Mouse (Mus musculus) embryonic facial prominence, embryonic 11.5 days (tissue): ENCODE measurements at regions not wholly inside any gene's neighbourhood (a gene's known extent, or its start where the extent isn't known, plus 50 kb on each side); places are given as distances from the start of the nearest gene placed in this dataset.

ENCODE experiments used
- ATAC-seq: fragments of 200-750 bp; cut with Nextera tagmentation; replicated peaks from 2 replicates; pipeline ENCODE4 v1.8.0; 2017; ENCODE audit warnings: low read depth; ENCODE audit not compliant: insufficient number of reproducible peaks, low FRiP score, low TSS enrichment
- DNase-seq: peaks from one replicate; pipeline ENCODE4 v3.0.0-alpha.2; 2015; ENCODE audit warnings: low spot score
- H3K27ac ChIP-seq: fragments of 300-500 bp; sonication (generic); replicated peaks from 2 replicates; pipeline ENCODE4 v1.5.1; 2014; ENCODE audit warnings: mild to moderate bottlenecking, low read depth, low read length, control low read depth
- H3K27me3 ChIP-seq: fragments of 300-500 bp; sonication (generic); 2 replicates; pipeline ENCODE4 v1.6.1; 2014; ENCODE audit warnings: mild to moderate bottlenecking, low read length, moderate library complexity, mixed read lengths; ENCODE audit not compliant: control insufficient read depth, insufficient read depth
- H3K36me3 ChIP-seq: fragments of 300-500 bp; sonication (generic); replicated peaks from 2 replicates; pipeline ENCODE4 v1.6.1; 2014; ENCODE audit warnings: low read depth, mild to moderate bottlenecking, low read length, moderate library complexity, mixed read lengths; ENCODE audit not compliant: control insufficient read depth, insufficient read depth
- H3K4me1 ChIP-seq: fragments of 300-500 bp; sonication (generic); 2 replicates; pipeline ENCODE4 v1.6.1; 2014; ENCODE audit warnings: low read length, mixed read lengths; ENCODE audit not compliant: control insufficient read depth, insufficient read depth
- H3K4me2 ChIP-seq: fragments of 300-500 bp; sonication (generic); 2 replicates; pipeline ENCODE4 v1.6.1; 2014; ENCODE audit warnings: low read depth, mild to moderate bottlenecking, control low read depth, low read length, moderate library complexity
- H3K4me3 ChIP-seq: fragments of 300-500 bp; sonication (generic); 2 replicates; pipeline ENCODE4 v1.5.1; 2014; ENCODE audit warnings: low read depth, low read length, control low read depth
- H3K9ac ChIP-seq: fragments of 300-500 bp; sonication (generic); replicated peaks from 2 replicates; pipeline ENCODE4 v1.6.1; 2014; ENCODE audit warnings: mild to moderate bottlenecking, control low read depth, low read length
- H3K9me3 ChIP-seq: fragments of 300-500 bp; sonication (generic); replicated peaks from 2 replicates; pipeline ENCODE4 v1.6.1; 2016; ENCODE audit warnings: mild to moderate bottlenecking, low read length, inconsistent platforms, mixed read lengths; ENCODE audit not compliant: control insufficient read depth
- WGBS: fragments of 180-500 bp; shearing (Covaris S2); extraction: QIAGEN DNeasy Blood & Tissue Kit; methylation state at CpG from one replicate; pipeline ENCODE4 v1.1.7; 2014; 5-methylcytosine and 5-hydroxymethylcytosine counted together

DNA sequence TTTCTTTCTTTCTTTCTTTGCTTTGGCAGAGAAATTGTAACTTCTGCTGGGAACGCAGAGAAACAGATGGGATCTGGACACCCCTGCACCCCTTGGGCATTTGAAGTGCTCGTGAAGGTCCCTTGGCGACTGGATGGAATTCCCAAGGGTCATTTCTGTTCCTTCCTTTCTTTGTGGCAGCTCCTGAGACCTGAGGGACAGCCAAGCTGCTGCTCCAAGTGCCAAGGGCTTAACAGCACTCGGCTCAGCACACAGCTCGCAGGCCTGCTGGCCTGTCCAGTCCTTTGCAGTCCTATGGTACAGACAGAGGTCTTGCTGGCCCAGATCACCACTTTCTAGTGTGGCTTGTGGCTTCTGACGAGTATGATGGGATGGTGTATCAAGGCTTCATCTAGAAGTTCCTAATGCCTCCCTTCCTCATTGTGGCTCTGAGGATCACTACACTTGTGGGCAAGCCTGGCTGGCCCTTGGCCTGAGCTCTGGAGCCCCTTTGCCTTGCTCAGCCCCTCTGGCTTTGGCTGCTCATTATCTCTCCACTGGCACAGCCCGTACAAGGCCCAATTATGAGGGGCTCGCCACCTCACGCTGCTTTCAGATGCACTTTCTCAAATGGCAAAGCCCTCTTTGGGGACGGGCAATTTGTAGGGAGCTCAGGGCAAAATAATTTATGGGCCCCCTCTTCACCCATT lies 63.7 kb upstream of the Pitx1 start:
- DNase-seq (no peak), ATAC-seq (no peak)
- Histone ChIP-seq H3K4me3 (no peak overlapping the region), H3K9me3 (no peaks in the 10 kb centered on the region), H3K4me2 (no peak overlapping the region), H3K27ac (no peak overlapping the region), H3K36me3 (no peaks in the 10 kb centered on the region), H3K4me1 (no peaks in the 10 kb centered on the region), H3K27me3 (no peaks in the 10 kb centered on the region), H3K9ac (no peak overlapping the region)
- WGBS = 65% methylated on average over 10 of the region's 10 CpGs

DNA sequence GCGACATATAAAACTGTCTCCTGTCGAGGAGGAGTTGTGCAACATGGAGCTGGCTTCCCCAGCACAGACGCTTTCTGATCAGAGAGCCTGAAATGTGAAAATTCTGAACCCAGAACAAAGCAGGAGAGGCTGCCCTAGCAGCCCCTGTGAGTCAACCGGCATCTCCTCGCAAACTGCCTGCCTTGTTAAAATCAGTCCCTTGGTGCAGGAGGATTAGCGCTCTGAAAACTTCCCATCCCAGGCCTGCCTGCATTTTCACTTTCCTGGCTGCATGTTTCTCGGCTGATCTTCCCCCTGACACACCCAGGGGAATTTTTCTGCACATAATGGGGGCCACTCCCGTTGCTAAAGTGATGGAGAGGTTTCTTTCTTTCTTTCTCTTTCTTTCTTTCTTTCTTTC lies 63.0 kb upstream of the Pitx1 start:
- DNase-seq (peak; percentile 27), ATAC-seq (no peak)
- Histone ChIP-seq H3K4me2 (no peak overlapping the region), H3K4me1 (no peaks in the 10 kb centered on the region), H3K9ac (peak overlapping the region; percentile 14; the same call in 1 of the 2 replicates), H3K27ac (no peak overlapping the region; the same call in 1 of the 2 replicates), H3K27me3 (no peaks in the 10 kb centered on the region), H3K9me3 (no peaks in the 10 kb centered on the region), H3K36me3 (no peaks in the 10 kb centered on the region), H3K4me3 (no peak overlapping the region)
- WGBS = 25% methylated on average over 8 of the region's 8 CpGs

DNA sequence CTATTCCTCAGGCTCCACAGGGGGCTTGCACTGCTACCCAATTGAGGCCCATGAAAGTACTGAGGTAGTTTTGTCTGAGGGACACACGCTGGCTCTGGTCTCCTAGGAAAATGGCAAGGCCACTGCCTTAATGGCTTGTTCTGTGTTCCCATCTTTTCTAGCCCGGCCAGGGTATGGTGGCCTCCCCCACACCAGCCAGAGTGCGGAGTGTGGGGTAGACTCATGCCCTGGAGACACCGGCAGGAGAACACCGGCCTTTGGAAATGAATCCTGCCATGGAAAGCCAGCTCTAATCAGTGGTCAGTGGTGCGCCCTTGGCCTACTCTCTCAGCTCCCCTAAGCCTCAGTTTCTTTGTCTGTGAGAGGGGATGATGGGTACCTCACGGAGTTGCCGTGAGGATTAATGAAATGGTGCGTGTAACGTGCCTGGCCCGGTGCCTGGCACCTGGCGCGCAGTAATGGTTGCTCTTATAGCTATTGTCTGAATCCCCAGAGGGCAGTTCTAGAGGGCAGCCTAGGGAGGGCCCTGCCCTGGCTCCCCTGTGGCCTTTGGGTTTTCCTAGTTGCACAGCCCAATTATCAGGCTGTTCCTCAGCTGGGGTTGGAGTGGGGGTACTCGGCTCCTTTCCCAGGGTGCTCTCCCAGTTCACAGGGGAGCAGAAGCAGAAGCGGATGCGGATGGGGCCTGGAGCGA lies 62.4 kb upstream of the Pitx1 start:
- no peak overlapping the region for H3K4me2 ChIP-seq
- ATAC-seq (no peak), DNase-seq (no peak)
- H3K4me1 ChIP-seq = no peaks in the 10 kb centered on the region
- H3K9me3 ChIP-seq = no peaks in the 10 kb centered on the region
- no peak overlapping the region for H3K27ac ChIP-seq
- H3K27me3 ChIP-seq = no peaks in the 10 kb centered on the region
- H3K36me3 ChIP-seq = no peaks in the 10 kb centered on the region
- H3K4me3 ChIP-seq = no peak overlapping the region
- WGBS = 66% methylated on average over 17 of the region's 17 CpGs
- H3K9ac ChIP-seq = peak overlapping the region; percentile 14; the same call in 1 of the 2 replicates

DNA sequence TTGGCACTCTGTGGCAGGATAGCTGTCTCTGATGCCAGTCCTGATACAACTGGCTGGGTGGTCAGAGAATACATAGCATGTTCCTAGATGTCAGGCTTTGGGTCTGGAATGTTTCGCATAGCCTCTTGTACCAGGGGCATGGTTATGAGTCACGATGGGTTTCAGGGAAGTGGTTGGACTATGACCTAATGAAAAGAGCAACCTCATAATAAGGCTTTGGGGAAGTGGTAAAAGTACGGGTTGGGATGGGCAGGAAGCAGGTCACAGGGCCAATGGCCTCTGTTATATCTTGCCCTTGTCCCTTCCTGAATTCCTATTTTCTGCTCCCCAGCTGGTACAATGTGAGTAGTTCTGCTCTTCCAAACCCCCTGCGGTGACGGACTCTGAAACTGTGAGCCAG lies 59.5 kb upstream of the Pitx1 start:
- H3K9me3 ChIP-seq = no peaks in the 10 kb centered on the region
- no peak overlapping the region for H3K27ac ChIP-seq
- no peak overlapping the region for H3K4me3 ChIP-seq
- DNase-seq = no peak
- H3K36me3 ChIP-seq = no peaks in the 10 kb centered on the region
- 90% methylated on average over 5 of the region's 5 CpGs for WGBS
- no peak overlapping the region for H3K4me2 ChIP-seq
- H3K9ac ChIP-seq = no peak overlapping the region
- ATAC-seq = no peak
- H3K27me3 ChIP-seq = no peaks in the 10 kb centered on the region
- H3K4me1 ChIP-seq = no peaks in the 10 kb centered on the region

DNA sequence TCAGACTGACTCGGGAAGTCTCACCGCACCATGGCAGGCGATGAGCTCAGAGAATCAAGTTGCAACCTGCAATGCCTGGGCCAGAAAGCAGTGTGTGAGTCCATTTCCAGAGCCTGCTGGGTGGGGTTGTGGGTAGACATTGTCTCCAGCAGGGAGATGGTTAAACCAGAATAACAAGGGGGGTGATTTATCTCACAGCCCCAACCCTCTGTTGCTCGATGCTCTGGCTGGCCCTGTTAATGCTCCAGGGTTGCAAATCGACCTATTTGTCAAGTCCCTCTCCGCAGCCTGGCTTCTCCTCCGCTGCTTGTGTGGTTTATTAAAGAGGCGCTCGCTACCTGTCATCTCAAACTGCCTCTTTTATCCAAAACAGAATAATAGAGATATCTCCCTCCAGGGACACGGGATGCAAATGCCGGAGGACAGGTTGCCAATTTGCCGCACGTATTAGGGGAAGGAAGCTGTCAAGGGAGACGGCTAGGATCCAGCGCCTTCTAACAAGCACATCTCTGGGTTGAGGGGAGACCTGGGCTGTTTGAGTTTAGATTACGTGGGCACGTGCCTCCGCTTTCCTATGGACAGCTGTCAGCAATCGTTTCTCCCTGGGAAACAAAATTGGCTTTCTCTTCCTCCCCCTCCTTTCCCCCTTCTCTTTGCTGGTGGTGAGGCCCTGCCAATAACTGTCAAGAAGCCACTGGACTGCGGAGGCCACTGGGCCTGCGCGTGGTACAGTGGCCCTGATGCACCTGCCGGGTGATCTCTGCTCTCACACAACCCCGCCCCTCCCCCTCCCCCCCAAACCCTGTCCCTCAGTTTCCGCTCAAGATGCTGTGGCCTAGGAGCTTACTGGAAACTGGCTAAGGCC lies 57.4 kb upstream of the Pitx1 start:
- Histone ChIP-seq H3K9ac (no peak overlapping the region), H3K4me1 (no peaks in the 10 kb centered on the region), H3K4me2 (no peak overlapping the region), H3K9me3 (no peaks in the 10 kb centered on the region), H3K4me3 (no peak overlapping the region), H3K27me3 (no peaks in the 10 kb centered on the region), H3K27ac (no peak overlapping the region), H3K36me3 (no peaks in the 10 kb centered on the region)
- ATAC-seq (no peak), DNase-seq (no peak)
- WGBS = 72% methylated on average over 25 of the region's 25 CpGs

DNA sequence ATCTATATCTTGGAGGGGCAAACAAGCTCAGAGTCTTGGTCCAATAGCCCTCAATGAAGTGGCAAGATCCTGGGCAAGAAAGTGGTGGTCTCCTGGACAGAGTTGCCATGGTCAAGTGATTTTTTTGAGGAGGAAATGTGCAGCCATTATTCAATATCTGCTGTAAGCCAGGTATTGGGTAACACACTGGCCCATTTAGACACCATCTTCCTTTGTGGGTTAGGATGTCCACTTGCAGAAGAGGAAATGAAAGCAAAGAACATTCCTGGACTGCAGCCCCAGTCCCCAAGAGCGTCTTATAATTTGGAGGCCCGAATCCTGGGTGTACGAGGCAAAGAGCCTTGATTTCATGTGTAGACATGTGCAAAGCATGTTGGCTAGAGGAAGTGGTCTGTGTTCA lies 56.3 kb upstream of the Pitx1 start:
- DNase-seq (no peak), ATAC-seq (no peak)
- Histone ChIP-seq H3K27ac (no peak overlapping the region), H3K9ac (no peak overlapping the region), H3K27me3 (no peaks in the 10 kb centered on the region), H3K4me2 (no peak overlapping the region), H3K9me3 (no peaks in the 10 kb centered on the region), H3K4me3 (no peak overlapping the region), H3K4me1 (no peaks in the 10 kb centered on the region), H3K36me3 (no peaks in the 10 kb centered on the region)
- 88% methylated on average over 3 of the region's 3 CpGs for WGBS

DNA sequence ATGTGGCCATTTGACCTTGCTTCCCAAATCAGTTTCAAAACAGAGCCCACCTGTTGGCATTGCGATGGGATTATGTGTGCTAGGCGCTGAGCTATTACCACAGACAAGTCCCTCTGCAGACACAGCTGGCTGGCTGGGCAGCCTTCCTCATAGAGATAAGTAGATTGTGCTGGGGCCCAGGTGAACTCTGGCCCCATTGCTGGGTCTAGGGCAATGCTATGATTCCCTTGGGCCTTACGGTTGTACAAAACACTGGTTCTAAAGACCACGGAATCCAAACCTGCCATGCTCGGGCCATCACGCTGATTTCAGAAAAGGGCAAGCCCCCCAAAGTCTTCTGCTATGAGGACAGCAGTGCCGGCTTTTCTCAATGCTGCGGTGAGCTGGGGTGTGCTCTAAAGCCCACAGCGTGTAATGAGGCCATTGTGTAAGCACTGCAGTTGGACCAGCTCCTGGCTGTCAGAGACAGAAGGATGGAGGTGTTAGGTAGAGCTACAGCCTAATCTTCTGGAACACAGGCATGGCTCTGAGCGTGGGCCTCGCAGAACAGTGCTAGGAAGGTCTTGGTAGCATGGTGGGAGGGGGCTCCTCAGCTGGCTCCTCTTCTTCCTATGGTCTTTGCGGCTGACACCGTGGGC lies 51.2 kb upstream of the Pitx1 start:
- ATAC-seq (no peak), DNase-seq (no peak)
- WGBS = 89% methylated on average over 13 of the region's 13 CpGs
- no peaks in the 10 kb centered on the region for H3K4me1 ChIP-seq
- no peaks in the 10 kb centered on the region for H3K9me3 ChIP-seq
- H3K4me3 ChIP-seq = no peak overlapping the region
- H3K9ac ChIP-seq = no peak overlapping the region
- no peaks in the 10 kb centered on the region for H3K27me3 ChIP-seq
- no peak overlapping the region for H3K27ac ChIP-seq
- H3K4me2 ChIP-seq = no peak overlapping the region
- H3K36me3 ChIP-seq = no peaks in the 10 kb centered on the region
